In genomic region chr13:114817751-114818360, GRCm38 (mm10) we compare ENCODE assay signal across 8 mouse cellular contexts. TPM values are rescaled to one million over a fixed set of nuclear protein-coding genes. Genes with fewer than 3 reads are reported as not detected.
DNase-seq lines count a peak whose midpoint lies in the region; ATAC-seq and TF ChIP-seq lines count a peak whose summit lies in the region.

TSS of gene Mocs2 (plus strand) at chr13:114818236.

- H3K9me3 ChIP-seq in ES-Bruce4 (replicated peaks; ENCODE audit: control insufficient read depth, insufficient read depth, low read length, poor library complexity, severe bottlenecking): no peaks in the 10 kb centered on the region; the same call in 1 of the 2 replicates
- no peaks in the 10 kb centered on the region for H3K9me3 ChIP-seq in forebrain, embryonic 14.5 days (replicated peaks; ENCODE audit: control insufficient read depth, low read length)
- H3K9me3 ChIP-seq in neural tube, embryonic 15.5 days (replicated peaks): no peaks in the 10 kb centered on the region

- peak; percentile 97 for ATAC-seq in cerebellum, adult (ENCODE audit: insufficient number of reproducible peaks, low FRiP score, low TSS enrichment)
- ATAC-seq in forebrain, embryonic 14.5 days: peak; percentile 99
- ATAC-seq in neural tube, embryonic 15.5 days (ENCODE audit: low FRiP score): peak; percentile 99

- under 1% methylated on average over 39 of the region's 39 CpGs for WGBS in forebrain, embryonic 14.5 days
- WGBS in neural tube, embryonic 15.5 days: 1% methylated on average over 39 of the region's 39 CpGs

- H3K4me1 ChIP-seq in ES-Bruce4 (ENCODE audit: control insufficient read depth, insufficient read depth, low read length): no peaks in the 10 kb centered on the region
- H3K4me1 ChIP-seq in forebrain, embryonic 14.5 days (ENCODE audit: control insufficient read depth, insufficient read depth, low read length): peaks cover 9% of the 10 kb centered on the region
- H3K4me1 ChIP-seq in neural tube, embryonic 15.5 days: peaks cover 16% of the 10 kb centered on the region

- H3K4me2 ChIP-seq in forebrain, embryonic 14.5 days (ENCODE audit: low read length): peak within 1 kb of the TSS; percentile 70
- H3K4me2 ChIP-seq in neural tube, embryonic 15.5 days: peak within 1 kb of the TSS; percentile 95

- H3K27me3 ChIP-seq in ES-Bruce4 (ENCODE audit: control insufficient read depth, insufficient read depth, low read length, poor library complexity, severe bottlenecking): no peaks in the 10 kb centered on the region
- no peaks in the 10 kb centered on the region for H3K27me3 ChIP-seq in forebrain, embryonic 14.5 days (replicated peaks; ENCODE audit: control insufficient read depth, insufficient read depth, low read length)
- no peaks in the 10 kb centered on the region for H3K27me3 ChIP-seq in neural tube, embryonic 15.5 days (replicated peaks)

- peak within 1 kb of the TSS; percentile 78 for H3K4me3 ChIP-seq in ES-Bruce4 (ENCODE audit: low read depth, low read length)
- H3K4me3 ChIP-seq in forebrain, embryonic 14.5 days (ENCODE audit: low read depth, low read length): peak within 1 kb of the TSS; percentile 63
- peak within 1 kb of the TSS; percentile 86 for H3K4me3 ChIP-seq in neural tube, embryonic 15.5 days (replicated peaks)

- DNase-seq in forebrain, embryonic 14.5 days (ENCODE audit: low spot score): peak; percentile 97
- DNase-seq in heart, postnatal 14 days: peak; percentile 96 to 97
- DNase-seq in layer of hippocampus, adult 11-12 months (ENCODE audit: low spot score): peak; percentile 91
- DNase-seq in lung, adult 18-20 months: peak; percentile 93 to 95
- peak; percentile 93 for DNase-seq in testis, postnatal 14 days (ENCODE audit: low spot score)

- no peak for TF ChIP-seq POLR2A in ES-Bruce4 (IDR thresholded peaks at IDR 0.05; ENCODE audit: insufficient read depth, low read length)

- H3K9ac ChIP-seq in ES-Bruce4 (ENCODE audit: low read depth, poor library complexity, severe bottlenecking): peak within 1 kb of the TSS; percentile 27
- peak within 1 kb of the TSS; percentile 70 for H3K9ac ChIP-seq in forebrain, embryonic 14.5 days (ENCODE audit: low read length)
- H3K9ac ChIP-seq in neural tube, embryonic 15.5 days (replicated peaks): peak within 1 kb of the TSS; percentile 74

- H3K27ac ChIP-seq in ES-Bruce4 (ENCODE audit: insufficient read depth, low read length): no peak within 1 kb of the TSS
- H3K27ac ChIP-seq in forebrain, embryonic 14.5 days (ENCODE audit: low read depth, low read length): no peak within 1 kb of the TSS
- H3K27ac ChIP-seq in neural tube, embryonic 15.5 days (replicated peaks): no peak within 1 kb of the TSS

- TF ChIP-seq CTCF in ES-Bruce4 (IDR thresholded peaks at IDR 0.05; ENCODE audit: low read depth, low read length): no peak

- intact Hi-C loops in heart, postnatal 14 days (cut with DNase I): no loop called here

- H3K36me3 ChIP-seq in ES-Bruce4 (ENCODE audit: control insufficient read depth, insufficient read depth, low read length, poor library complexity, severe bottlenecking): no peaks in the 10 kb centered on the region
- H3K36me3 ChIP-seq in forebrain, embryonic 14.5 days (ENCODE audit: control insufficient read depth, insufficient read depth, low read length): peaks cover 14% of the 10 kb centered on the region; the same call in 1 of the 2 replicates
- peaks cover 8% of the 10 kb centered on the region; the same call in 1 of the 2 replicates for H3K36me3 ChIP-seq in neural tube, embryonic 15.5 days

- no peak for TF ChIP-seq EP300 in ES-Bruce4 (IDR thresholded peaks at IDR 0.05; ENCODE audit: insufficient read depth, low read depth, low read length)

RNA-seq across cellular contexts. Expression of gene Mocs2, which starts in this region (rescaled TPM):
- 24.7 and 27.8 TPM in 2 replicates for polyA plus RNA-seq in ES-Bruce4 (2011; ENCODE audit: insufficient read depth, insufficient read length, low read depth, missing spikeins)
- 120 and 129 TPM in 2 replicates for polyA plus RNA-seq in forebrain, embryonic 14.5 days (2014; fragmentation: Nextera tagmentation; extraction: Ambion mirVana)
- total RNA-seq in heart, postnatal 14 days (2021): 10 to 100 TPM; 52.5 to 54.7 TPM
- 137 and 146 TPM in 2 replicates for polyA plus RNA-seq in neural tube, embryonic 15.5 days (2015; fragmentation: Nextera tagmentation; extraction: Ambion mirVana)
